Mouse (Mus musculus) spleen, postnatal 10 days (tissue): ENCODE data around the gene Kctd20.
A peak's percentile ranks its signal among the peaks of the same experiment; 100 is the strongest.

Experiments
- DNase-seq, 2 experiments: peaks; one replicate each; pipeline ENCODE4 v3.0.0; 2021 to 2022; ENCODE audit warnings: low spot score in 2 of 2

The Kctd20 gene

DNA sequence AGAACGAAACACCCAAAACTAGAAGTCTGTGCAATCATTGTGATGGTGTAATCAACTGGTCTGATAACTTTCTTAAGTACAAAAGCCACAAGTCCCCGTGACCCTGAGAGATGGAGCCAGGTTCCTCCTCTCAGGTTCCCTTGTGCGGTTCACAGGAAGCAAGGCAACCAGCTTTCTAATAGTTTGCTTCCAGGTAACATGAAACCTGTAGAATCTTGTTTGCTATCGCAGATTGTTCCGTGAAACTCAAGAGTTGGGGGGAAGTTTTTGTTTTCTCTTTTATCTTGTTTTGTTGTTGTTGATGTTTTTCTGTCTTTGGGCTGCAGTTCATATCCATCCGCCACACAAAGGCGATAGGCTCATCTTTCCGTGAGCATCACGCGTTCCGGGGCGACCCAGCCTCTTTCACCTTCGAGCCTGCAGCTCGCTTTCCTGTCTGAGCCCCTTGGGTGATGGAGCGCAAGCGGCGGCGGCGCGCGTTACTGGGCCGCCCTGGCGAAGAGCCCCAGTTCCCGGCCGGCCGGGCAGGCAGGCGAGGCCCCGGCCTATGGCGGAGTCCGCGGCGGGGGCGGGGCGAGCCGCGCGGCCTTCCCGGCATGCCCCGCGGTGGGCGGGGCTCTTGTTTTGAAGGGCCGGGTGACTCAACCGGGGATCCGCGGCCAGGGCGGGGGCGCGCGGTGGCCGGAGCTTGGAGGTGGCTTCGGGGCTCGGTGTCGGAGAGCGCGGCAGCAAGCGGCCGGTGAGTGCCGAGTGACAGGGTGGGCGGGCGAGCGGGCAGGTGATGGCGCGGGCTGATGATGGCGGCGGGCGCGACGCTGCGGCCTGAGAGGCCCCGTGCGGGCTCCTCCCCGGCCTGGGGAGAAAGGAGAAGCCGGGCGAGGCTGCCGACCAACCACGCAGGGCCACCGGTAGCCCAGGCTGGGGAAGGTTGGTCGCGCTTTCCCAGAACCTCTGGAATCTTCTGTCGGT lies at the start of gene Kctd20:
TSS of gene Kctd20 (plus strand) at position 120 of the 969 bp plus-strand sequence.
- peak; percentile 97 to 99 for DNase-seq

DNA sequence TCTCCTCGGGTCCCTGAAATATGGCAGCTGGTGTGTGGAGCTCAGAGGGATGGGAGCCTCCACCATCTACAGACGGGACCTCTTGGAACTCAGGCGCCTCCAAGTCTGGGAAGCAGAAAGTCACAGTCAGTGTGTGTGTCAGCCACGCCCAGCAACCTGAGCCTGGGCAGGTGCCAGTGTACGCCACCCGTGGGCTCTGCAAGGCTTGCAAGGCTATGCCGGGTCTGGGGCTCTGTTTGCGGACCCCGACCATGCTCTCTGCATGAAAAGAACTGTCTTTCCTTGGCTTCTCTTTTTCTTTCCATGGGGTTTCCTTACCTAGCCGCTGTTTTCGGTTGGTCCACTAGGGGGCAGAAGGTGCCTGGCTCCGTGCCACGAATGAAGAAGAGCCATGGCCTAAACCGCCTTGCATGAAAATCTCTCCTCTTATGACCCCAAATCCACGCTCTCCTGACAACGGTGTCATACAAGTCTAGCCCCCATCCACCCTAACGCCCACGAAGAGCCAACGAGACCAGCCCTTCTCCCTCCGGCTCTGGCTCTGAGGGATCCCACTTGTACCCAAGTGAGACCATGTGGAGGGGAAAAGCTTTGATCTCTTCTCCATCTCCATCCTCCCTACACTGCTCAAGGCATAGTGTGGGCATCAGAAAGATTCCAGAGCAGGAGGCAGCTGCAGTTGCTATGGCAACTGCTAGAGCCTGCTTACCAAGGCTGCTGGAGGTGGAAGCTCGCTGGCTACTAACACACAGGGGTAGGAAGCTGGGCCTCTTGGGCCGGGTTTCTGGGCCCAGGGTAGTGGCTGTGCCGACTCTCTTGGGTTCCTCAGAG lies 47.0 kb upstream of the Kctd20 start:
- peak; percentile 73 to 83 for DNase-seq

DNA sequence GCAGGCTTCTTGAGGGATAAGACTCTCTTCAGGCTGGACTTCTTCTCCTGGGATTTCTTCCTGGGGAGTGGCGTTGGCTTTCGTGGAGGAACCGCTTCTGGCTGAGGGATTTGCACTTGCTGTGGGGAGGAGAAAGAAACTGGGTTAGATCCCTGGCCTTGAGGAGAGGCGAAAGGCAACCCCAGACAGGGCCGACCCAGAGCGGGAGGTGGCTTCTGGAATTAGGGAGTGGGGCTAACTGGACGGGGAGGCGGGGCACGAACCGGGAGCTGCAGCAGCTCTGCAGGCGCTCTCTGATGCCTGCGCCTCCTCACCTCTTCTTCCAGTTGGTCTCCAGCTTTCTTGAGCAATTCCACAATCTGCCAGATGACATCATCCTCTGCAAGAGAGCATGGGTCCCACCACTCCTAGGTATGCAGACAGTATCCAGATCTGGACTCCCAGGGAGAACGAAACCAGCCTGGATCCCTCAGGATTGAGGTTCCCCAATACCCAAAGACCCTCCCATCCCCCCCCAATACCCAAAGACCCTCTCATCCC lies 46.3 kb upstream of the Kctd20 start:
- no peak for DNase-seq

DNA sequence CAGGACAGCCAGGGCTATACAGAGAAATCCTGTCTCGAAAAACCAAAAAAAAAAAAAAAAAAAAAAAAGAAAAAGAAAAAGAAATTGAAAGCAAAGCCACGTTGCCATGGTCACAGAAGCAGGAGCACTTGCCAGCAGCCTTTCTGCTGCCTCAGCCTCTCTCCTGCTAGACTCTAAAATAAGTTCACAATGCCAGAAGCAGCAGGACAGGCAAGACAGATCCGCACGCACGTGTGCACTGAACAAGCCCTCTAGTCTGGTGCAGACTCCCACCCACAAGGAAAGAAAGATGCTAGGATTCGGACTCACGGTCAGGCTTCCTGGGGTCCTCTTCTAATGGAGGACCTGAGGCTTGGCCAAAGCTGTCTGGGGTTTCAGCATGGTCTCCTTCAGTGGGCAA lies 43.8 kb upstream of the Kctd20 start:
- DNase-seq: no peak

DNA sequence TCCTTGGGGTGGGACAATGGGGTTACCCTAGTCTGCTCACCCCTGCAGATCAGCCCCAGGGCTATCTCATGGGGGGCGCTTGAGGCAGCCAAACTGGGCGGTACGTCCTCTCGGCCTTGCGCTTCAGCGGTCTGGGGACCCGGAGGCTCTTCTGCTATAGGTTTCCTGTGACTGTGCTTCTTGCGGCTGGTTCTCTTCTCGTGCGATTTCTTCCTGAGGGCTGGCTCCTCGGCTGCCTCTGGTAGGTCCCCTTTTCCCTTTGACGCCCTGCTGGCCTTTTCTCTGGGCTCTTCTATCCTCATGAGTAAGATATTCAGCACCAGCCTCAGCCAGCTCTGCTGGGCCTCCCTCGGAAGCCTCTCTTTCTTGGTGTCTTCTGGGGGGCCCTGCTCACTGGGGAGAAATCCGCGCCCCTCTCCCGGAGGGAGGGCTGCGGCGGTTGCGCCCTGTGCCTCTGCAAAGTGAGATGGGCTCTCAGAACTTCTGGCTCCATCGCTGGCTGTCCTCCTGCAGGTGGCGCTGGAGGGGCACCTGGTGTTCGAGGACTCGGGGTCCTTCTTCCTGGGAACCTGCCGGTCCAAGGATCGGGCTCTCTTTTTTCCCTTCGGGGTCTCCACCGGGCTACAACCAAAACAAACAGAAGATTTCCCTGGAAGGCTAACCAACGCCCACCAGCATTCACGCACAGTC lies 42.4 kb upstream of the Kctd20 start:
- DNase-seq: peak in 1 of 2 experiments; percentile 72

DNA sequence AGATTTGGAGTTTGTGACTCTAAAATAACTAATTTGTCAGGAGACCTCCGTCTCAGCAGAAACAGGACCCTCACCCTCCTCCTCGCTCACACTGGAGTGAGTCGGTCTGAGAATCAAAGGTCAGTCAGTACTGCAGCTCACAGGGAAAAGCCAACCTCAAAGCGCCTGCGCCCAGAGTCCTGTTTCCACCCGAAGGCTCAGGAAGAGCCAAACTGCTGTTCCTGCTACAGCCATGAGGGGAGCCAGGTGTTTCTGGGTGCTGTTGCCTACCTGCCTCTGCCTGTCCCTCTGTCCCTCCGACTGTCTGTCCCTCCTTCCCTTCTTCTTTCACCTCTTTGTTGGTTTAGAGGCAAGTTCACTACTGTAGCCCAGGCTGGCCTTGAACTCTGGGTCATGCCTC lies 41.6 kb upstream of the Kctd20 start:
- DNase-seq: no peak

DNA sequence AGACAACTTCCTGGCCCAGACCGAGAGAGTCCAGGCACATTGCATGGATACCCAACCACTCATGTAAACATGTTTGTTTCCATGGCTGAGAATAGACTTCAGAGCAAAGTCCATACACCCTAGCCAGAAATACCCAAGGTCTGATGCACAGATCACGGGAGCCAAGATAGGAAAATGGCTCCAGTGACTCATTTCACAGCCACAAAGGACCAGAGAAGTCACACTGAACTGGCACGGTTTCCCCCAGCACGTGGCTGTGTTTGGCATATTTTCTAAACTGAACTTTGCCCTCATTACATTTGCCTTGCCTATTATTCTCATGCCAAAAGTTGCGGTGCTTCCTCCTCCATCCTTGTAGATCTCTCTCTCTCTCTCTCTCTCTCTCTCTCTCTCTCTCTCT lies 38.5 kb upstream of the Kctd20 start:
- DNase-seq: no peak

DNA sequence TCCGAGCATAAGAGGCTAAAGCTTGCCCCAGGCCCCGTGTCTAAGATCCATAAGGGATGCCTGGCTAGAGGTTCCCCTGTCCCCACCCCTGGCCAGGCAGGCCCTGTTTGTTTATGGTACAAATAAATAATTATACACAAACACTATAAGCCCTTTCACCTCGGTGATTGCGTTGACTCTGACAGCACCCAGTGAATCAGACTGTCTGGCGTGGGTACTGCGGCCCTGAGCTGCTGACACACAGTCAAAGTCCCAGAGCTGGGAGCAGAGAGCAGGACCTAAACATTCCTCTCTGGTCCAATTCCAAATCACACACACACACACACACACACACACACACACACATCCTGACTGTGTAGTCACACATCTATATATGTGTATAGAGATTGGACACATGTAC lies 37.8 kb upstream of the Kctd20 start:
- no peak for DNase-seq

DNA sequence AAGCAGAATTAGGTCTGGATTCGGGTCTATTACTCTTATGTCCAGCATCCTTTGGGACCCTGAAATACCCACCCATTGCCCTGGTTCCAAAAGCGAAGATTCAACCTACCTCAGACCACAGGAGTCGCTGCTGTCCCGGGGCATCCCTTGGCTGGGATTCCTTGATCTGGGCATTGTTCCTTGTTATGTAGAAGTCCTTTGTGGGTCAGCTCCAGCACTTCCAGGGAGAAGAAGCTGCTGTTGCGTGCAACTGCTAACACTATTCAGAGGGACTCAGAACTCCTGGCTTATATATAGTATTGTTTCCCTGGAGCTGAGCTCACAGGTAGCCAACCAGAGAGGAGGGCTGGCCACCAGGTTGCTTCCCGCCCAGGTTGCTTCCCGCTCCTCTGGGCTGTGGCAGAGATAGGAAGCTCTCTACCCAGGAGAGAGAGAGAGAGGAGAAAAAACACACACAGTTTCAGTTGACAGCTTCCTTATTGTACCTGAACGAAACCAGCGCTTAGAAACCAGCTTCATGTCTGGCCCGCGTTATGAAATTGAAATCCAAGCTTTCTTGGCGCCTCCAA lies 36.6 kb upstream of the Kctd20 start, which contains the start of gene 4930539E08Rik:
TSS of gene 4930539E08Rik (minus strand) at position 265 of the 569 bp plus-strand sequence.
- no peak for DNase-seq

DNA sequence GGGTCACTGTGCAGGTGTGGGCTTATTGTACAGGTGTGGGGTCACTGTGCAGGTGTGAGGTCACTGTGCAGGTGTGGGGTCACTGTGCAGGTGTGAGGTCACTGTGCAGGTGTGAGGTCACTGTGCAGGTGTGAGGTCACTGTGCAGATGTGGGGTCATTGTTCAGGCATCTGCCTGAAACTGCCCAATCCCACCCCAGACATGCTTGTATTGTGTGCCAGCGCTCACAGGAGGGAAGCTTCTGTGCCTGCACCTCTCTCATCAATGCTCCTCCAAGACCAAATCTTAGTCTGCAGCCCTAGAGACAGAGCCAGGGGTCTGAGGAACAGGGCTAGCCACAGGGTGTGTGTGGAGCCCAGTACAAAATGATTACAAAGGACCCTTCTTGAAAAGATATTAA lies 35.2 kb upstream of the Kctd20 start:
- DNase-seq: no peak

DNA sequence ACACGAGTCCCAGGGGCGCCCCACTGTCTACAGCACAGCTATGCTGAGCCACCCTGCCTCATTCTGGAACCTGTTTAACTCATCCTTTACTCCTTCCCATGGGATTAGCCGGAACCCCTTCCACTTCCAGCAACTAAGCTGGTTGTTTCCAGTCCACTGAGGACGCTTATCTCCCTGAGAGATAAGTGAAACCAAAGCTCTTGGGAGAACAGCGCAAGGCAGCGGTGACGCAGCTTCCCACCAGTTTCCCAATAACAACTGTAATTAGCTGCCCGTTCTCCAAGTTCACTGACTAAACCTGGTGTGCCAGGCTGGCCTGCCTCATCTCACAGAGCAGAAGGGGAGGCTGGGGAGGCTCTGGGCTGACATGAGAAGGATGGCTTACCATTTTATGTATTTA lies 30.7 kb upstream of the Kctd20 start:
- no peak for DNase-seq

DNA sequence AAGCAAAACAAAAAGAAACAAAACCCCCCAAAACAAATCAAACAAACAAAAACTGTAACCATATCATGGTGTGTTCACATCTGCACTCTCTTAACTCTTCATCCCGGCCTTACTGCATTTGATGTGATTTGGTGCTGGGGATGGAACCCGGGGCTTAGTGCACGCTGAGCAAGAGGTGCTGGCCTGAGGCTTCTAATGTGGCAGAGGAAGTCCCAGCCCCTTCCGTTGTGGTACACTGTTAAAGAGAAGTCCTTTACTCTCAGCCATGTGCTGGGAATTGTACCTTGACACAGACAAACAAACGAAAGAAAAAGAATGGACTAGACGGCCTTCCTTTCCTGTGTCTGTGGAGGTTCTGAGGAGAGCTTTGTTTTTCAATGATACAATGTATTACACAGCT lies 29.7 kb upstream of the Kctd20 start:
- no peak for DNase-seq

DNA sequence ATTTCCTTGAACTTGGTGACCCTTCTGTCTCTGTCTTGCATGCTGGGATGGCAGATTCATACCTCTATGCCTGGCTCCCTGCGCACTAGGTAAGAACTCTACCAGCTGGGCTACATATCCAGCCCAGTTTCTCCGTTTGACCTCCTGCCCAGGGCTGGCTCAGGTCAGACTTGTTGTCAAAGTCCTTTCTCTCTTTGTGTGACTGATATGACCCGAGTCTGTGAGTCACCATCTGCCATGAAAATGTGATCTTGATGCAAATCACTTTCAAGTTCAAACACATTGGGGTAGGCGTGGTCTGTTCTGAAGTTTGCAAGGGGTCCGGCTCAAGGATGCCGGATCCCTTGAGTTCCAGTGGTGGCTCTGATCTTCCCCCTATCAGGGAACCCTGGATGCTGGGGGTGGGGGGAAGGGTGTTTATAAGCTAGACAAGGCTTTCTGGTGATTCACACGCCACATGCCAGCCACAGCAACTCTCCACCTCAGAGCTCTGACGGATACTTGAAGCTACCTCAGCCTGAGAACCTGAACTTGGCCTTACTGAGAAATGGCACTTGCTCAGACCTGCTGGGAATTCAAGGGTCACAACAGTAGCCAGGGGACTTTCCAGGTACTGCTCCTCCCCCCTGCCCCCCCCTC lies 26.7 kb upstream of the Kctd20 start:
- DNase-seq: no peak

DNA sequence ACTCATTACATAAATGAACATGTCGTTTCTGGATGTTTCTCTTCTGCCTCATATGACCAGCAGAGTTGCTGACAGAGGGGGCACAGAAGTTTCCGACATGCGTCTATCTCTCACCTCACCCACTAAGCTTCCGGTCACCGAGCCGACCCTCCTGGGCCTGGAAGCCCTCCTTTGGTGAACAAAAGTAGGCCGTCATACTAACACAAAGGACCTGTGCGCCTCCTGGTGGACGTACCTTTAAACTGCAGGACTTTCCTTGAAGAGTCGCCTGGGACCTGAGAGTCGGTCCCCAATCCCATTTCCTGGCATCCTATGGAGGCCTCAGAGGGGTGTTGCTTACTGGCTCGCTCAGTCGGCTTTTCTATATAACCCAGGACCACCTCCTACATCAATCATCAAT lies 25.4 kb upstream of the Kctd20 start:
- peak; percentile 79 to 86 for DNase-seq

DNA sequence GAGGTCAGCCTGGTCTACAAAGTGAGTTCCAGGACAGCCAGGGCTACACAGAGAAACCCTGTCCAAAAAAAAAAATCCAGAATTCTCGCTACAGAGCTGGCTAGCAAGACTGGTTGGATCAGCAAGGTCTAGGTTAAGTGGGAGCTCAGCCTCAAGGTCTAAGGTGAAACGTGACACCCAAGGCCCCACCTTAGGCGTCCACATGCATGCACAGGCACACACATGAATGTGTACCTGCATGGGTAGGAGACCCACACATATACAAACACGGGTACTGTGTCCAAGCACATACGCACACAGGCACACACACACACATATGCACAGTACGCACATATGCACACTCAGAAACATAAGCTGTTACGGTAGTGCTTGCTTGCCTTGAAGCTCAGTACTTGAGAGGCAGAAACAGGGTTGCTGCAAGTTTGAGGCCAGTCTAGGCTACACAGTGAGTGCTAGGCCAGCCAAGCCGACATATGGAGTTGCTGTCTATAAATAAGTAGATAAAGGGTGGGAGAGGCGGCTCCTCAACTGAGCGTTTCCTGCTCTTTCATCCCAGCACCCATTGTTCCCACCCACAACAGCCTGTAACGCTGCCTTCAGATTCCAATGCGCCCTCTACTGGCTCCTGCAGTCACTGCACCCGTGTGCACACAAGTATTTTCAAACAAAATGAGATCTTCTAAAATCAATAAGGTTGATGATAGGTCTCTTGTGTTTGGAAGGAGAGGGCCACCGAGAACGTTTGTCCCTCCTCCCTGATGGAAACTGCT lies 24.7 kb upstream of the Kctd20 start:
- peak; percentile 65 to 81 for DNase-seq

DNA sequence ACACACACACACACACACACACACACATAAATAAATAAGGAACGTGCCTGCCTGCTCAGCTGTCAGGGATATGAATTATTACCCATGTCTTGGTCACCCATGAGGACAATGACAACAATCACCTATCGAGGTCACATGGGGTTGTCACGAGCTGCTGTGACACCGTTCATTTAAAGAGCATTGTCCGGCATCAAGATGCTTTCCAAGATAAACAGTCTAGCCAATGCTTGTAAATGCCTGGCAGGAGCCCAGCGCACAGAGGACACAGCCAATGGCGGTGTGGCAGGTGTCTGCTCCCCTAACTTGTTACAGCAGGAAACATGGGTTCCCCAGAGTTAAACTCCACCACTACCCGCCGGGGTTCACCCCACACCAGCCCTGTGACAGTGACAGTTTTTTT lies 23.7 kb upstream of the Kctd20 start:
- DNase-seq: no peak

DNA sequence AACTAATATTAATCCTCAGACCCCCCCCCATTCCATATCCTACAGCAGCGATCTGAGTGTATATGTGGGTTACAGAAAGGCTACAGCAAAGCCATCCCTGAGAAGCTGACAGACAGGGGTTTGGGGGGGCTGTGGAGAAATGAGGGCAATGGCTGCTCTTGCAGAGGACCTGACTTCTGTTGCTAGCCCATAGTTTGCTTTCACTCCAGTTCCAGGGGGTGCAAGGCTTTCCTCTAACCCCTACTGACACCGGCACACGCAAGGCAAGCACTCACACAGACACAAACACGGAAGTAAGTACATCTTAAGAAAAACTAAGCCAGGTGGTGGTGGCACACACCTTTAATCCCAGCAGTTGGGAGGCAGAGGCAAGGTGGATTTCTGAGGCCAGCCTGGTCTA lies 22.4 kb upstream of the Kctd20 start:
- DNase-seq: no peak

DNA sequence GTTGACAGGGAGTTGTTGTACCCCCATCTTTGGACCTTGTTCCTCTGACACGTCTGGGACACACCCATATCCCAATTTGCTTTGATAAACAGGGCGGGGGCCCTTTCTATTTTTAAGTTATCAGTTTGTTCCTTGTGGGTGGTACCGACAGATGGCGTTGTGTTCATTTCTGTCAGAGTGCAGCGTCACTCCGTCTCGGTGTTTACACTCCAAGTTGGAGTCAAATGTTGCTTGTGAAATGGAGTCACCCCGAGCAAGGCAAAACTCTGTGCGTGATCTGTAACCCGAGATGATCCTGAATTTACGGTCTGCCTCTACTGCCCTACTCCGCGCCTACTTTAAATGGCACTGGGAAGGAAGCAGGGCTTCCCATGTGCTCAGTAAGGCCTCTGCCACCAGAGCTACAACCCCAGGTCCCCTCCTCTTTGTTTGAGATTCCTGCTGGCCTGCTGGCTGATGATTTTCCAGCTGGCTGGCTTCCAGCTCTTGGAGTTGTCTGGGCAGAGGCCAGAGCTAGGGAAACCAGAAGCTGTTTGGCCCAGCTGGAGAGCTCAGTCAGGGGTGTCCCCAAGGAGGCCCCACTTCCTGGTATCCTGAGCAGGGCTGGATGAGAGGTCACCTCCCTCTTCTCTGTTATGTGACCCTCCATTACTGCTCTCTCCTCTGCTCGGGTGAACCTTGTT lies 21.2 kb upstream of the Kctd20 start:
- DNase-seq: peak; percentile 79 to 85

DNA sequence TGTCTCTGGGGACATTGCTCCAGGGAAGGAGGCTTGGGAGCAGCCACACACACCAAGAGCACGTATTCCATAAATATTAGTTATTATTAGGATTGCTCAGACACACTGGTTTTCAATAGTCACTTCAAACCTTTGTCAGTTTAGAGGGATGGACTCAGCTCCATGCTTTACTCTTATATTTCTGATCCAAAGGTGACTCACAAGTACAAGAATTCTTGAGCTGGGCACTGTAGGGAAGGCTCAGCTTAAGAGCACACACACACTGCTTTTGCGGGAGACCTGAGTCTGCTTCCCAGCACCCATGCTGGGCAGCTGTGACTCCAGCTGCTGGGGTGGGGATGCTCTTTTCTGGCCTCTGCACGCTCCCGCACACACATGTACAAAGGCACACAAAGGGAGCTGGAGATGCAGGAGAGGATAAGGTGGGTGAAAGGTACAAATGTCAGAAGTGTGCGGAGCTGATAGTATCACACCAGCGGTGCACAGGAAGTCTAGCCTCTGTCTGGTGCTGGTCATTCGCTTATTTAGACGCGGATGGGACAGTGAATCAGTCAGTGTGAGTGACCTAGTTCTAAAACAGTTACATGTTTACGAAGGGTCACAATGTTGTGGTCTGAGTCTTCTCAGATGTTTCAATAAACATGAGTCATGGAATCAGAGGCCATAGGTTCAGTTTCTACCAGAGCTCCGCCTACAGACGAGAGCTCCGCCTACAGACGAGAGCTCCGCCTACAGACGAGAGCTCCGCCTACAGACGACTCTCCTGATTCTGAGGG lies 20.1 kb upstream of the Kctd20 start:
- DNase-seq: peak in 1 of 2 experiments; percentile 35
